Mouse (Mus musculus) naive thymus-derived CD4-positive, alpha-beta T cell, adult 2 months (primary cell): Measurements from ENCODE around the gene Sord.

Experiments
- DNase-seq: peaks from one replicate; pipeline ENCODE4 v3.0.0-alpha.2; 2011; ENCODE audit warnings: low read depth

The Sord gene

GRCm38 (mm10) chr2:122302574-122303241 is 68.2 kb downstream of the Sord start:
- DNase-seq = peak; percentile 88

- DNase-seq = no peak
Observed at GRCm38 (mm10) chr2:122304544-122304943, 70.0 kb downstream of the Sord start.

GRCm38 (mm10) chr2:122305097-122305892 is 70.7 kb downstream of the Sord start:
- DNase-seq = no peak

GRCm38 (mm10) chr2:122306184-122306583 is 71.6 kb downstream of the Sord start:
- peak; percentile 14 for DNase-seq

GRCm38 (mm10) chr2:122309647-122310046 is 75.1 kb downstream of the Sord start:
- DNase-seq = no peak

GRCm38 (mm10) chr2:122311561-122311960 is 77.0 kb downstream of the Sord start:
- no peak for DNase-seq

- DNase-seq = peak; percentile 80
Observed at GRCm38 (mm10) chr2:122312722-122313417, 78.3 kb downstream of the Sord start.

GRCm38 (mm10) chr2:122313536-122313935 is 79.0 kb downstream of the Sord start, which contains the start of gene Duoxa1:
Gene Duoxa1 (minus strand): TSS chr2:122313730.
- DNase-seq = no peak
